Mouse (Mus musculus) MEL (cell line): Measurements from ENCODE around the gene Scn1b. TPM values are rescaled to one million over a fixed set of nuclear protein-coding genes. Genes with fewer than 3 reads are reported as not detected.

ENCODE experiments used
- DNase-seq: peaks from one replicate; pipeline ENCODE4 v3.0.0; 2011; ENCODE audit warnings: low read depth, low spot score
- H3K27ac ChIP-seq: 2 replicates; pipeline ENCODE4 v1.5.1; 2012; ENCODE audit warnings: low read depth, mild to moderate bottlenecking, control low read depth, low read length, moderate library complexity; ENCODE audit not compliant: control insufficient read depth
- H3K27me3 ChIP-seq, 2 experiments: fragments of 150-350 bp in 1 of 2; sonication (generic) in 1 of 2; 2 replicates each; pipeline ENCODE4 v1.6.1; 2012; ENCODE audit warnings: low read length in 2 of 2, mild to moderate bottlenecking in 2 of 2, improper control_type of control experiment in 1 of 2, moderate library complexity in 1 of 2; ENCODE audit not compliant: insufficient read depth in 2 of 2, control insufficient read depth in 1 of 2
- H3K36me3 ChIP-seq, 2 experiments: 2 replicates each; pipeline ENCODE4 v1.6.1; 2012 to 2014; ENCODE audit warnings: low read length in 2 of 2, improper control_type of control experiment in 1 of 2, inconsistent platforms in 1 of 2, mild to moderate bottlenecking in 1 of 2; ENCODE audit not compliant: insufficient read depth in 2 of 2, control insufficient read depth in 1 of 2
- H3K4me1 ChIP-seq, 2 experiments: fragments of 150-350 bp in 1 of 2; sonication (generic) in 1 of 2; 2 replicates each; pipeline ENCODE4 v1.6.1; 2012; ENCODE audit warnings: low read length in 2 of 2, improper control_type of control experiment in 1 of 2, mild to moderate bottlenecking in 1 of 2; ENCODE audit not compliant: insufficient read depth in 2 of 2, control insufficient read depth in 1 of 2
- H3K4me3 ChIP-seq, 2 experiments: fragments of 150-350 bp in 1 of 2; sonication (generic) in 1 of 2; 2 replicates each; pipeline ENCODE4 v1.5.1; 2012; ENCODE audit warnings: low read depth in 2 of 2, low read length in 2 of 2, mild to moderate bottlenecking in 2 of 2, moderate library complexity in 2 of 2, control low read depth in 1 of 2, improper control_type of control experiment in 1 of 2; ENCODE audit not compliant: control insufficient read depth in 1 of 2, insufficient read depth in 1 of 2
- H3K79me2 ChIP-seq: 2 replicates; pipeline ENCODE4 v1.6.1; 2012; ENCODE audit warnings: mild to moderate bottlenecking, low read length, moderate library complexity; ENCODE audit not compliant: control insufficient read depth, poor library complexity, insufficient read depth
- H3K9ac ChIP-seq: 2 replicates; pipeline ENCODE4 v1.6.1; 2012; ENCODE audit warnings: low read depth, mild to moderate bottlenecking, control low read depth, low read length, moderate library complexity; ENCODE audit not compliant: control insufficient read depth, poor library complexity, severe bottlenecking
- H3K9me3 ChIP-seq: fragments of 150-350 bp; sonication (generic); replicated peaks from 2 replicates; pipeline ENCODE4 v1.6.1; 2012; ENCODE audit warnings: mild to moderate bottlenecking, low read length, improper control_type of control experiment, moderate library complexity; ENCODE audit not compliant: insufficient read depth
- BHLHE40 ChIP-seq: IDR thresholded peaks from 2 replicates; pipeline ENCODE4 v1.6.1; 2012; ENCODE audit warnings: low read depth, mild to moderate bottlenecking, inconsistent platforms, low read length, improper control_type of control experiment, borderline replicate concordance
- E2F4 ChIP-seq: IDR thresholded peaks from 2 replicates; pipeline ENCODE4 v1.6.1; 2011; ENCODE audit warnings: low read depth, low read length, improper control_type of control experiment, borderline replicate concordance
- ELF1 ChIP-seq: IDR thresholded peaks from 2 replicates; pipeline ENCODE4 v1.6.1; 2014; ENCODE audit warnings: low read depth, mild to moderate bottlenecking, inconsistent platforms, low read length, improper control_type of control experiment, moderate library complexity
- EP300 ChIP-seq, 2 experiments: IDR thresholded peaks; 2 replicates each; pipeline ENCODE4 v1.6.1; 2011; ENCODE audit warnings: improper control_type of control experiment in 2 of 2, low read length in 2 of 2, low read depth in 1 of 2, mild to moderate bottlenecking in 1 of 2
- ETS1 ChIP-seq: IDR thresholded peaks from 2 replicates; pipeline ENCODE4 v1.6.1; 2012; ENCODE audit warnings: low read depth, mild to moderate bottlenecking, inconsistent platforms, low read length, improper control_type of control experiment, moderate library complexity
- GABPA ChIP-seq: IDR thresholded peaks from 2 replicates; pipeline ENCODE4 v1.6.1; 2012; ENCODE audit warnings: low read depth, mild to moderate bottlenecking, inconsistent platforms, low read length, improper control_type of control experiment, moderate library complexity
- GATA1 ChIP-seq: IDR thresholded peaks from 2 replicates; pipeline ENCODE4 v1.6.1; 2011; ENCODE audit warnings: low read depth, low read length, improper control_type of control experiment
- HCFC1 ChIP-seq: IDR thresholded peaks from 2 replicates; pipeline ENCODE4 v1.6.1; 2012; ENCODE audit warnings: low read depth, mild to moderate bottlenecking, inconsistent platforms, low read length, improper control_type of control experiment, moderate library complexity
- JUND ChIP-seq: IDR thresholded peaks from 2 replicates; pipeline ENCODE4 v1.6.1; 2011; ENCODE audit warnings: low read depth, mild to moderate bottlenecking, improper control_type of control experiment, low read length
- KAT2A ChIP-seq: conservative IDR thresholded peaks from 2 replicates; pipeline ENCODE4 v1.6.1; 2012; ENCODE audit warnings: low read depth, low read length, improper control_type of control experiment, inconsistent platforms
- MAX ChIP-seq: IDR thresholded peaks from 2 replicates; pipeline ENCODE4 v1.6.1; 2011; ENCODE audit warnings: low read length, improper control_type of control experiment
- MEF2A ChIP-seq: IDR thresholded peaks from 2 replicates; pipeline ENCODE4 v1.6.1; 2014; ENCODE audit warnings: low read depth, mild to moderate bottlenecking, inconsistent platforms, low read length, improper control_type of control experiment; ENCODE audit not compliant: poor library complexity, insufficient replicate concordance, severe bottlenecking; ENCODE audit errors: extremely low read depth
- MXI1 ChIP-seq: IDR thresholded peaks from 2 replicates; pipeline ENCODE4 v1.6.1; 2011; ENCODE audit warnings: mild to moderate bottlenecking, low read depth, low read length, improper control_type of control experiment
- MYC ChIP-seq: IDR thresholded peaks from 2 replicates; pipeline ENCODE4 v1.6.1; 2011; ENCODE audit warnings: low read depth, mild to moderate bottlenecking, low read length, improper control_type of control experiment, moderate library complexity
- NRF1 ChIP-seq: IDR thresholded peaks from 2 replicates; pipeline ENCODE4 v1.6.1; 2014; ENCODE audit warnings: low read depth, mild to moderate bottlenecking, inconsistent platforms, low read length, improper control_type of control experiment, moderate library complexity; ENCODE audit not compliant: poor library complexity, insufficient read depth, severe bottlenecking
- POLR2AphosphoS2 ChIP-seq: IDR thresholded peaks from 2 replicates; pipeline ENCODE4 v1.6.1; 2011; ENCODE audit warnings: low read length, improper control_type of control experiment
- RAD21 ChIP-seq: IDR thresholded peaks from 2 replicates; pipeline ENCODE4 v1.6.1; 2011; ENCODE audit warnings: mild to moderate bottlenecking, low read depth, low read length, improper control_type of control experiment
- RCOR1 ChIP-seq: IDR thresholded peaks from 2 replicates; pipeline ENCODE4 v1.6.1; 2012; ENCODE audit warnings: low read depth, mild to moderate bottlenecking, inconsistent platforms, low read length, improper control_type of control experiment
- UBTF ChIP-seq: IDR thresholded peaks from 2 replicates; pipeline ENCODE4 v1.6.1; 2012; ENCODE audit warnings: low read depth, mild to moderate bottlenecking, inconsistent platforms, low read length, improper control_type of control experiment, moderate library complexity, borderline replicate concordance; ENCODE audit not compliant: insufficient read depth
- USF1 ChIP-seq: IDR thresholded peaks from 2 replicates; pipeline ENCODE4 v1.6.1; 2014; ENCODE audit warnings: low read depth, mild to moderate bottlenecking, inconsistent platforms, low read length, improper control_type of control experiment, moderate library complexity
- USF2 ChIP-seq, 2 experiments: IDR thresholded peaks; 2 replicates each; pipeline ENCODE4 v1.6.1; 2011 to 2012; ENCODE audit warnings: improper control_type of control experiment in 2 of 2, low read length in 2 of 2, borderline replicate concordance in 1 of 2, inconsistent platforms in 1 of 2, low read depth in 1 of 2, mild to moderate bottlenecking in 1 of 2; ENCODE audit not compliant: insufficient read depth in 1 of 2
- ZKSCAN1 ChIP-seq: IDR thresholded peaks from 2 replicates; pipeline ENCODE4 v1.6.1; 2012; ENCODE audit warnings: low read depth, mild to moderate bottlenecking, inconsistent platforms, low read length, improper control_type of control experiment, moderate library complexity
- ZNF384 ChIP-seq: IDR thresholded peaks from 2 replicates; pipeline ENCODE4 v1.6.1; 2012; ENCODE audit warnings: low read depth, mild to moderate bottlenecking, inconsistent platforms, low read length, improper control_type of control experiment
- polyA plus RNA-seq, 2 experiments: library from polyadenylated mRNA; stranded (reverse) in 1 of 2; unstranded in 1 of 2; fragments of >175 nt in 1 of 2; fragments of >200 nt in 1 of 2; gene quantifications; 2 replicates each; pipeline versions ENCODE4 v1.2.1 to v1.2.4; 2012; ENCODE audit warnings: low replicate concordance in 2 of 2, low read depth in 1 of 2; ENCODE audit not compliant: insufficient read length in 2 of 2, insufficient read depth in 1 of 2, missing spikeins in 1 of 2
- total RNA-seq: library from RNA; depleted of rRNA; stranded (reverse); fragments of 300-350 nt; gene quantifications from 2 replicates; pipeline ENCODE4 v1.2.3, GENCODE M21; 2012

Gene Scn1b
- total and polyA plus RNA-seq, 3 experiments = not detected

GRCm38 (mm10) chr7:31148086-31148485 is 21.3 kb upstream of the Scn1b start:
- no peak for DNase-seq
- H3K27ac ChIP-seq = no peak overlapping the region
- TF ChIP-seq EP300 (IDR thresholded peaks at IDR 0.05; ENCODE audit: low read depth in 1 of 2, low read length in 2 of 2) (no peak), UBTF (no peak), JUND (no peak), MXI1 (no peak), GABPA (no peak), MYC (no peak), MEF2A (no peak), USF2 (IDR thresholded peaks at IDR 0.05; ENCODE audit: borderline replicate concordance in 1 of 2, insufficient read depth in 1 of 2, low read depth in 1 of 2, low read length in 2 of 2) (no peak), HCFC1 (no peak), MAX (no peak), ZKSCAN1 (no peak), NRF1 (no peak)
- TF ChIP-seq, all 39 proteins: peak for 0
- Histone ChIP-seq H3K9ac (no peak overlapping the region), H3K36me3 (peaks cover 0 to 9% of the 10 kb centered on the region in 2 experiments; a peak in 2 of 4 replicates), H3K4me3 (no peak overlapping the region), H3K4me1 (peaks cover 0 to 27% of the 10 kb centered on the region in 2 experiments; a peak in 3 of 4 replicates), H3K27me3 (no peaks in the 10 kb centered on the region), H3K9me3 (no peaks in the 10 kb centered on the region), H3K79me2 (peaks cover 23% of the 10 kb centered on the region)

DNA sequence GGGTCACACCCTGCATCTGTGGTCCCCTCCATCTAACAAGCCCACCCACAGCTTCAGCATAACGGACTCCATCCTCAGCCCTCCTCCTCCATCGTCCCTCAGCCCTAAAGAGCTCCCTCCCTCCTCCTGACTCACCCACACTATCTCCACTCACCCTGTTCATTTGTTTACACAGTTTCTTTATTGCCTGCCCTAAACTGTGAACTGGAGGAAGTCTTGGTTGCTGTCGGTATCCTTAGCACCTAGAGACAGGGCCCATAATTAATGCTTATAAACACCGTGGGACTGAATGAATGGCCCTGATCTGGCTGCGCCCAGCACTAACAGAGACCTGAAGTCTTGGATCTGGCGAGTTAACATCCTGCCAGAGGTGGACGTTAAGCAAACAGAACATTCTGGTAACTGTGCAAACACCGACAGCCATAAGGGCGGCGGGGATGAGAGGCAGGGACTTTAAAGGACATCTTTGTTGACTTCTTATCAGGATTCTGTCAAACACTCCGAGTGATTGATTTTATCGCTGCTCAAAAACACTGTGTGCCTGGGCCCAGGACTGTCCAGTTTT is 18.9 kb upstream of the Scn1b start:
- no peak overlapping the region for H3K4me3 ChIP-seq
- TF ChIP-seq RCOR1 (no peak), POLR2AphosphoS2 (no peak), KAT2A (no peak), E2F4 (no peak), USF1 (no peak), ZKSCAN1 (no peak), UBTF (no peak), NRF1 (no peak), RAD21 (no peak), MAX (no peak), MYC (no peak), USF2 (IDR thresholded peaks at IDR 0.05; ENCODE audit: borderline replicate concordance in 1 of 2, insufficient read depth in 1 of 2, low read depth in 1 of 2, low read length in 2 of 2) (no peak), ZNF384 (no peak), ETS1 (no peak), BHLHE40 (no peak), GATA1 (no peak), ELF1 (no peak), MXI1 (no peak)
- TF ChIP-seq, all 39 proteins: peak for 0
- DNase-seq = no peak
- Histone ChIP-seq H3K9ac (no peak overlapping the region), H3K79me2 (peaks cover 22% of the 10 kb centered on the region), H3K27ac (no peak overlapping the region), H3K36me3 (peaks cover 3 to 7% of the 10 kb centered on the region in 2 experiments; a peak in 3 of 4 replicates), H3K27me3 (no peaks in the 10 kb centered on the region), H3K9me3 (no peaks in the 10 kb centered on the region), H3K4me1 (peaks cover 0 to 19% of the 10 kb centered on the region in 2 experiments; a peak in 3 of 4 replicates)
